Mouse (Mus musculus): ENCODE data around the gene Baiap2l1.

DNA sequence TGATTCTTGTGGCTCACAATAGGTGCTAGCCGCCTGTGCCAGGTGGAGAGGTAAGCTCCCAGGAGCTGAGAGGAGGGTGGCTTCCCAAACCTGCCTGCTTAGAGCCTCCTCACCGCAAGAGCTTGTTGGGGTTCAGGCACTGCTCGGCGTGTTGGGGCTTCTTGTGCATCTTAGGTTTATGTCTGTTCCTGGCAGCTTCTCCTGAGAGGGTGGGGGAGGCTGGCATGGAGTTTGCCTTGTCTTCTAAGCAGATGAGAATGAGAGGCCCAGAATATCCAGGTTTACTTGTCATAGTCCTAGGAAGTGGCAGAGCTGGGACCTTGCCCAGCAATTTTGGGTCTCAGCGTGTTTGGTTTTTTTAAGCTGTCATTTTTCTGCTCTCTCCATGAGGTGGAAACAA is 96.1 kb downstream of the Baiap2l1 start:
- TF ChIP-seq POLR2A (IDR thresholded peaks at IDR 0.05; ENCODE audit: low read depth, low read length), result no peak
- TF ChIP-seq CTCF (conservative IDR thresholded peaks at IDR 0.05; ENCODE audit: insufficient read depth, insufficient read length, low read depth, low read length), result no peak

Data from kidney, adult 2 months (tissue).